Mouse (Mus musculus) layer of hippocampus, postnatal 14 days (tissue): Measurements from ENCODE around the gene Olfr766-ps1. TPM values are rescaled to one million over a fixed set of nuclear protein-coding genes. Genes with fewer than 3 reads are reported as not detected.
"Not testable (repeated sequence)": the region's sequence is repeated elsewhere in the genome, so short reads cannot be mapped to it uniquely, and the experiment has no call there.

ENCODE experiments used
- DNase-seq, 2 experiments: peaks; one replicate each; pipeline ENCODE4 v3.0.0; 2021 to 2022; ENCODE audit warnings: low spot score in 2 of 2, mixed read lengths in 1 of 2
- long read RNA-seq, 2 experiments: library from polyadenylated mRNA; stranded (forward); transcript quantifications; one replicate each; pipeline ENCODE4 v2.0.0; 2021
- total RNA-seq, 2 experiments: library from RNA; stranded (reverse); gene quantifications; 2 replicates each; pipeline ENCODE4 v1.2.3; 2021

The Olfr766-ps1 gene
- not detected for total RNA-seq
- long read RNA-seq, experiment 1, result 0 reads
- long read RNA-seq, experiment 2, result 0 reads

GRCm38 (mm10) chr10:129068877-129069276, at the start of gene Olfr766-ps1:
Gene Olfr766-ps1, minus strand, starts transcription at chr10:129068977.
- DNase-seq, result no peak

- DNase-seq, result no peak
These were observed 49.0 kb upstream of the Olfr766-ps1 start, which contains the start of gene Olfr769 for GRCm38 (mm10) chr10:129117761-129118160. Gene Olfr769, minus strand, starts transcription at chr10:129117861.

GRCm38 (mm10) chr10:129115146-129115545, 46.4 kb upstream of the Olfr766-ps1 start:
- DNase-seq, result no peak

GRCm38 (mm10) chr10:129101231-129101630, 32.5 kb upstream of the Olfr766-ps1 start:
- no peak for DNase-seq

GRCm38 (mm10) chr10:129099275-129099674, 30.5 kb upstream of the Olfr766-ps1 start, which contains the start of gene Olfr768:
Gene Olfr768, minus strand, starts transcription at chr10:129099375.
- no peak for DNase-seq

GRCm38 (mm10) chr10:129082810-129083209, 14.0 kb upstream of the Olfr766-ps1 start, which contains the start of gene Olfr767:
Gene Olfr767, minus strand, starts transcription at chr10:129082910.
- DNase-seq, result not testable (repeated sequence)

GRCm38 (mm10) chr10:129049898-129050297, 18.9 kb downstream of the Olfr766-ps1 start, which contains the start of gene Olfr765:
Gene Olfr765, minus strand, starts transcription at chr10:129049998.
- DNase-seq, result not testable (repeated sequence)

GRCm38 (mm10) chr10:129039796-129040195, 29.0 kb downstream of the Olfr766-ps1 start, which contains the start of gene Olfr764-ps1:
Gene Olfr764-ps1, minus strand, starts transcription at chr10:129039896.
- DNase-seq, result no peak

- no peak for DNase-seq
These were observed 40.4 kb downstream of the Olfr766-ps1 start for GRCm38 (mm10) chr10:129028343-129028742.

- peak; percentile 17 to 34 for DNase-seq
These were observed 42.6 kb downstream of the Olfr766-ps1 start for GRCm38 (mm10) chr10:129026018-129026662.

- DNase-seq, result no peak
These were observed 45.5 kb downstream of the Olfr766-ps1 start for GRCm38 (mm10) chr10:129023319-129023718.

- DNase-seq, result no peak
These were observed 54.3 kb downstream of the Olfr766-ps1 start for GRCm38 (mm10) chr10:129014477-129014876.

Other genes with a start within 250 kb of the Olfr766-ps1 start
- 10 to 100 TPM in 1 of 2 experiments, 1 to 10 TPM in 1; 7.4 to 10.4 TPM for gene Ormdl2, start 247.3 kb downstream of the Olfr766-ps1 start, total RNA-seq
- gene Gdf11, start 177.3 kb downstream of the Olfr766-ps1 start, total RNA-seq, result 10 to 100 TPM; 23.3 to 26.4 TPM
- gene Cd63, start 168.0 kb downstream of the Olfr766-ps1 start, total RNA-seq, result 10 to 100 TPM; 76.7 to 86.1 TPM
- 1 to 10 TPM; 8.1 to 8.8 TPM for gene Rdh5, start 146.1 kb downstream of the Olfr766-ps1 start, total RNA-seq
- 10 to 100 TPM; 96.9 to 98.1 TPM for gene Bloc1s1, start 144.9 kb downstream of the Olfr766-ps1 start, total RNA-seq
- gene Itga7, start 135.2 kb downstream of the Olfr766-ps1 start, total RNA-seq, result 10 to 100 TPM; 28.1 to 28.5 TPM
- gene Mettl7b, start 108.0 kb downstream of the Olfr766-ps1 start, total RNA-seq, result not detected
- not detected for gene Olfr9, start 79.5 kb downstream of the Olfr766-ps1 start, total RNA-seq
- gene Olfr763, start 58.2 kb downstream of the Olfr766-ps1 start, total RNA-seq, result not detected
- not detected for gene Olfr764-ps1, start 29.1 kb downstream of the Olfr766-ps1 start, total RNA-seq
- gene Olfr765, start 19.0 kb downstream of the Olfr766-ps1 start, total RNA-seq, result not detected
- gene Olfr767, start 13.9 kb upstream of the Olfr766-ps1 start, total RNA-seq, result not detected
- not detected for gene Olfr768, start 30.4 kb upstream of the Olfr766-ps1 start, total RNA-seq
- gene Olfr769, start 48.9 kb upstream of the Olfr766-ps1 start, total RNA-seq, result not detected
- gene Olfr770, start 70.0 kb upstream of the Olfr766-ps1 start, total RNA-seq, result not detected
- gene Olfr771, start 95.8 kb upstream of the Olfr766-ps1 start, total RNA-seq, result not detected
- not detected for gene Olfr772, start 108.9 kb upstream of the Olfr766-ps1 start, total RNA-seq
- gene Olfr773, start 118.4 kb upstream of the Olfr766-ps1 start, total RNA-seq, result not detected
- not detected for gene Olfr774, start 167.2 kb upstream of the Olfr766-ps1 start, total RNA-seq
- not detected for gene Olfr775, start 179.4 kb upstream of the Olfr766-ps1 start, total RNA-seq
- not detected for gene Olfr776, start 190.2 kb upstream of the Olfr766-ps1 start, total RNA-seq
- gene Olfr777, start 202.5 kb upstream of the Olfr766-ps1 start, total RNA-seq, result not detected
- not detected for gene Olfr780, start 249.1 kb upstream of the Olfr766-ps1 start, total RNA-seq